Mouse (Mus musculus) lung, adult 2 months (tissue): ENCODE data around the gene Trnt1. TPM values are rescaled to one million over a fixed set of nuclear protein-coding genes. Genes with fewer than 3 reads are reported as not detected.

Experiments
- DNase-seq: peaks from one replicate; pipeline ENCODE4 v3.0.0; 2022
- H3K4me1 ChIP-seq: fragments of 200-500 bp; 2 replicates; pipeline ENCODE4 v1.6.1; 2011; ENCODE audit warnings: low read length; ENCODE audit not compliant: control insufficient read depth, insufficient read depth
- H3K4me3 ChIP-seq: fragments of 200-500 bp; replicated peaks from 2 replicates; pipeline ENCODE3; 2011; ENCODE audit warnings: low read depth, mild to moderate bottlenecking, control low read depth, low read length; ENCODE audit errors: extremely low read depth
- CTCF ChIP-seq: fragments of 200-500 bp; IDR thresholded peaks from 2 replicates; pipeline ENCODE4 v1.5.1; 2011; ENCODE audit warnings: mild to moderate bottlenecking, low read length, control low read depth; ENCODE audit not compliant: insufficient read depth
- POLR2A ChIP-seq: fragments of 200-500 bp; IDR thresholded peaks from 2 replicates; pipeline ENCODE4 v1.6.1; 2011; ENCODE audit warnings: low read depth, mild to moderate bottlenecking, control low read depth, low read length, borderline replicate concordance; ENCODE audit errors: extremely low read depth
- WGBS: fragments of 180-500 bp; shearing (Covaris S2); methylation state at CpG from one replicate; pipeline ENCODE4 v1.1.7; 2018; 5-methylcytosine and 5-hydroxymethylcytosine counted together
- polyA plus RNA-seq: library from polyadenylated mRNA; depleted of rRNA; stranded (reverse); fragments of >200 nt; gene quantifications from 2 replicates; pipeline ENCODE4 v1.2.3, GENCODE M21; 2012

Trnt1 gene
- polyA plus RNA-seq, 1 experiment, result 8.4 TPM

GRCm38 (mm10) chr6:106766774-106767173, 2.1 kb upstream of the Trnt1 start:
- Histone ChIP-seq H3K4me1 (peaks cover 7% of the 10 kb centered on the region; the same call in 1 of the 2 replicates), H3K4me3 (no peak overlapping the region)
- TF ChIP-seq CTCF, result no peak
- TF ChIP-seq POLR2A, result no peak
- no peak for DNase-seq
- WGBS, result 77% methylated on average over 4 of the region's 4 CpGs

DNA sequence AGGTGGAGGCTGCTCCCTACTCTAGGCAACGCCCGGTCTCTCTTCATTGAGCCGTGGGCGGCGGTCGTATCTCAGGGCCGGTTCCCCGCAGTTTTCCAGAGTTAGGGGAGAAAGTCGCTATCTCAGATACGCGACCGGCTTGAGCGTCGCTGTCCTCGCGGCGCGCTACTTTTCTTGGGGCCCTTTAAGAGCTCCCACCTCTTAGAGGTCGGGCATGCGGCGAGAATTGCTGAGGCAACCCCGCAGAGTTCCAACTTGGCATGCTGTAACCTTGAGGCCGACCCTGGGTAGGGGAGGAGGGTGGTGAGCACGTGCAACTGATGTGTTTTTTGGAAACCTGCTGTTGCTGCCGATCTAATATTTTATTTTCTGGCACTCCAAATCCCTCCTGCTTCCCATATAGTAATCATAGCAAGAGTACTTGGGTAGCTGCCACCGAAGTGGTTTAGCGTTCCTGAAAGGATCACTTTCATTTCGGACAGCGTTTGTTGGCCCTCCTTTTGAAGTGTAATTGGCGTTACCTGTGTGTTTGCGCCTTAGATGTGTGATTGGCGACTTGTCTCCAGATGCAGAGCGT, 458 bp downstream of the Trnt1 start:
- TF ChIP-seq CTCF, result no peak
- TF ChIP-seq POLR2A, result no peak
- DNase-seq, result no peak
- Histone ChIP-seq H3K4me3 (peak overlapping the region; percentile 95), H3K4me1 (peaks cover 7% of the 10 kb centered on the region; the same call in 1 of the 2 replicates)
- WGBS, result 2% methylated on average over 33 of the region's 33 CpGs

DNA sequence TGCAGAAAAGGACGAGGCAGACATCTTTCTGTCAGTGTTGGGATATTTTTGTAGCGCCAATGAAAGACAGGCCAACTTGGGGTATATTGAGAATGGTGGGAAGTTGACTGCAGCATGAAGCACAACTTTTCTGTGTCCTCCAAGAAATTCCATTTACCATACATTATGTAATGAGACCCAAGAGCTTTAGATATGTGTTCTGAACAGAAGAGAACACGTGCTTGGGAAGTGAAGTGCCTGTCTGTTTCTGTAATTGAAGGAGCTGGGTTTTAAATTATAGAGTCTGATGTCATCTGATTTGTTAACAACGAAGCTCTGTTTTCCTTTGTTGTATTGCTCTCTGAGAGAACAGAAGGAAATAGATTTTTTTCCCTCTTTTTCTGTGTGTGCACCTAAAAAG, 1.1 kb downstream of the Trnt1 start:
- DNase-seq, result no peak
- Histone ChIP-seq H3K4me3 (peak overlapping the region; percentile 95), H3K4me1 (peaks cover 7% of the 10 kb centered on the region; the same call in 1 of the 2 replicates)
- 33% methylated on average over 4 of the region's 4 CpGs for whole genome bisulfite sequencing
- TF ChIP-seq CTCF, result no peak
- TF ChIP-seq POLR2A, result no peak

DNA sequence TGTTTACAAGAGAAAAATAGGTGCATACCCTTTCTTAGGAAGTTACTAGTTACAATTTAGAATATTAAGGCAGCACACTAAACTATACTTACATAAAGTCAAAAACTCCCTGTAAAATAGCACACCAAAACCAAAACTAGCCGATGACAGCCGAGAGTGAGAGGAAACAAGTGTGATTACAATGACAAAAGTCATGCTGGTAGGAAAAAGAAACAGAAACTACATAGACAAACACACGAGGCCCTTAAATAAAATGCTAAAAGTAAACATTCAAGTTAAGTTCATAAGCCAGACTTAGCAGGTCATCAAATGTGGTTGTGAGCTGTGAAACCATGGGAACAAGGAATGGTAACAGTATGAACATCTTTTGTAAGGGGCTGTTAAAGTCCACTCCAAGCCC, 18.2 kb downstream of the Trnt1 start:
- TF ChIP-seq CTCF (no peak), POLR2A (no peak)
- WGBS, result 43% methylated on average over 3 of the region's 3 CpGs
- no peak for DNase-seq

DNA sequence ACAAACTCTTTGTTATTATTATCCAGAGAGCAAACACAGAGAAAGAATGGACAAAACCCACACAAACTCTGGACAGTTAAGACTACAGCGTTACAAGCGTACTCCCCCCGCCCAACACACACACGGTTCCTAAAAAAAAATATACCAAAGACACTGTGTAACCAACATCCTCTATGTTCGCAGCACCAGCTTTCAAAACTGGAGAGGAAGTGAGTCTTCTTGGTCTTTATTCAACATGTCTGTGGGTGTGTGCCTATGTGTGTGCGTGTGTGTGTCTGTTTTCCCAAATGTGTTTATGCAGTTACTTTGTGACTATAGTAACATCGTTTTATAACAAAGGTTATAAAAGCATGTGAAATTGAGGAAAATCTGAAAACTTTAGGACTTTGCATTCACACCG, 22.5 kb downstream of the Trnt1 start:
- Histone ChIP-seq H3K4me3 (no peak overlapping the region), H3K4me1 (peaks cover 2% of the 10 kb centered on the region)
- WGBS, result 82% methylated on average over 8 of the region's 8 CpGs
- no peak for TF ChIP-seq CTCF
- no peak for TF ChIP-seq POLR2A
- no peak for DNase-seq

More for the DNA sequence above, 18.2 kb downstream of the Trnt1 start:
- Histone ChIP-seq H3K4me1 (peaks cover 2% of the 10 kb centered on the region), H3K4me3 (no peak overlapping the region)

DNA sequence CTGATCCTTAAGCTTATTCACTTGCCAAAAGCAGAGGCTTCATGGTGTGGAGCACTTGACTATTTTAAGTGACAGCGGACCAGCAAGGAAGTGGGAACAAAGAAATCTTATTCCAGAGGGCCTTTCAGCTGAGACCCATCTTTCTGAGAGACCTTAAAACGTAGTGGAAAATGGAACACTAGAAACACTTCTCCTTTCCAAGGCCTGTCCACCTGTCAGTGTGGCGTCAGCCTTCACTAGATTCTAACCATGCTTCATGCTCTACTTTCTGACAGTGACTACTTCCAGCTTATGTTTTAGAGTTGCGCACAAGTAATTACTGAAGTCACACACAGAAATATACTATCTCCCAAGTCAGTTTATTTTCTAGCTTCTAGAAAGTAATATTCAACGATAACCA, 23.6 kb downstream of the Trnt1 start:
- Histone ChIP-seq H3K4me3 (no peak overlapping the region), H3K4me1 (no peaks in the 10 kb centered on the region)
- 86% methylated on average over 5 of the region's 5 CpGs for WGBS
- DNase-seq, result no peak
- TF ChIP-seq CTCF (no peak), POLR2A (no peak)

GRCm38 (mm10) chr6:106793088-106793487, 24.2 kb downstream of the Trnt1 start:
- no peaks in the 10 kb centered on the region for H3K4me1 ChIP-seq
- TF ChIP-seq CTCF, result no peak
- 86% methylated on average over 7 of the region's 7 CpGs for WGBS
- DNase-seq, result no peak
- no peak overlapping the region for H3K4me3 ChIP-seq

DNA sequence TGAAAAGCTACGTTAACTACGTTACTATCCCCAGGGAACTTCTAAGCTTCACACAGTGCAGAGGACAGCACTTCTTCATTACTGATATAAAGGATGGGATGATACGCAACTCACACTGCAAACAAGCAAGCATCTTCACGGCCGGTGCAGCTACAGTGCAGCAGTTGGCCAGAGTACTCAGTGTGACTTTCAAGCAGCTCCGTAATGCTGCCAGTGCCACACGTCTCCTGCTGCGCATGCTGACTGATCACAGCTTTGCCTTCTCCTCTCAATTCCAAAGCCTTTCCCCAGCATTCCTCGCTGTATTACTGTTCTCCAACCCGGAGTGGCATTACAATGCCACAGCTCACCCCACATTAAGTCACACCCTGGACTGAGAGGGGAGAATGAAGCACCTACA, 24.7 kb downstream of the Trnt1 start:
- no peak overlapping the region for H3K4me3 ChIP-seq
- TF ChIP-seq POLR2A, result no peak
- TF ChIP-seq CTCF, result no peak
- WGBS, result 91% methylated on average over 10 of the region's 10 CpGs

DNA sequence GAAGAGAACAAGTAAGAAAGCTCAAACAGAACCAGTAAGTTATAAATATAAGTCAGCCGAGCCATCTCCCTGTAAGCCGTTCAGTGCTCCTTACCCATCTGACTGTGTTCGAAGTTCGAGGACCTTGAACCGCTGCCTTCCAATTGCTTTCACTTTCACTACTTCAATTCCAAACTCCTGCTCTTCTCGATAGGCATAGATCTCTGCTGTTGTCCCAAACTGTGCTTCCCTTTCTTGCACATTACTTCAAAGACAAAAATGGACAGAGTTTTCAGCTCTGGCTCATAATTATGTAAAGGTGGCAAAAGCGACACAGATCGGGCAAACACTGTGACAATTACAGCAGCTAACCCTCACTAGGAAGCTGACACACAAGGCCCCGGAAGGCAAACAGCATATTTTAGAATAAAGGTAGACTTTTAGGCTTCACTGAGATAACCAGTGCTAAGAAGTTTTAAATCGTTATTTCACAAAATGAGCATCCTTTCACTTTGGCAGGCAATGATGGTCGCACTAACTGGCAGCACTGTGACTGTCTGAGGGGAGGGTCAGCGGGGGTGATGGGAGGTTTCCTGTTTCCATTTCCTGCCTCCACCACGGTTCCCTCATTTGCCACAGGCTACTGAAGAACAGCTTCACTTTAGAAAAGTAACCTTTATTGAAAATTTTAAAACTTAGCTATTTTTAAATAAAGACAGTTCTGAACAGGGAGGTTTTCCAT, 25.3 kb downstream of the Trnt1 start:
- Histone ChIP-seq H3K4me3 (no peak overlapping the region), H3K4me1 (peaks cover 4% of the 10 kb centered on the region; the same call in 1 of the 2 replicates)
- DNase-seq, result no peak
- TF ChIP-seq POLR2A, result no peak
- no peak for TF ChIP-seq CTCF
- 70% methylated on average over 13 of the region's 13 CpGs for WGBS

More for the DNA sequence above, 24.7 kb downstream of the Trnt1 start:
- DNase-seq, result no peak
- no peaks in the 10 kb centered on the region; the same call in 1 of the 2 replicates for H3K4me1 ChIP-seq

DNA sequence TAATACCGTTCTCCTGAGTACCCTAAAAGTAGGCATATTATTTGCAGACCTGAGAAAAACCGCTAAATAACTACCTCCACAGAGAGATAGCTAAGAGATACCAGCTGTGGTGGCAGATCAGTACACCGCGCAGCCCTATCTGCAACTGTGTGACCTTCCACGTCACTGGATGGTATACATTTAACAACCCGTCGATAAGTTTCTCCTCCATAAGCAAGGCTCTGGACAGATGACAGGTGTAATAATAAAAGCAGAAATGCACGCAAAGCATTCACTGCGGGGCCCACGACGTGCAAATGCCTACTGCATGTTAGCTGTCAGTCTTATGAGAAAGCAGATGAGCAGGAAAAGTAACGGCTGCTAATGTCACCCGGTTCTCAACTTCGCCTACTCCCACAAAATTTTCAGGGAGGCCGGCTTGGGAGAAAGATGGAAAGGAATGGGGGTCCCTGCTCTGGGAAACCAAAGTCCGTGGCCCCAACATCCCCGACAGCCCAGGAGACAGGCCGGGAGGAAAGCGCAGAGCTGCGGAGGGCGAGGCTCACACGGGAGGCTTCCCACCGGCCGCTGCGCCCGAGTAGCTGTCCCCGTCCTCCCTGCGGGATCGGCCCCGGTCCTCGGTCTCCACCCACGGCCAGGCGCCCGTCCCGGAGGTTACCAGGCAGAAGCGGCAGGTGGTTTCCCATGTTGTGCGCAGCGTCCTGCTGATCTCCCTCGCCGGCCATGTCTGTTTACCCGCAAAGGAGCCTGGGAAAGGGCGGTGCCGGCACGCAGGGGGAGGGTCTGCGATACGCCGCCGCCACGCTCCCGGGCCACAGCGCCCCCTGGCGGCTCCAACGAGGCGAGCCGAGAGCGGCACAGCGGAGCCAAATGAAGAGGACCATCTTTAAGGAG, 30.7 kb downstream of the Trnt1 start, which contains the start of gene Crbn:
Gene Crbn, minus strand, starts transcription at position 745 of the 894 bp plus-strand sequence.
- DNase-seq, result peak; percentile 92
- 2% methylated on average over 57 of the region's 57 CpGs for WGBS
- peak within 1 kb of the TSS; percentile 90 for H3K4me3 ChIP-seq
- H3K4me1 ChIP-seq, result peaks cover 4% of the 10 kb centered on the region; the same call in 1 of the 2 replicates
- TF ChIP-seq CTCF (peak; percentile 69), POLR2A (peak; percentile 82; the same call in 1 of the 2 replicates)
